Mouse (Mus musculus) layer of hippocampus, postnatal 25 days (tissue): Measurements from ENCODE around the gene Tnk2. TPM values are rescaled to one million over a fixed set of nuclear protein-coding genes. Genes with fewer than 3 reads are reported as not detected.
A peak's percentile ranks its signal among the peaks of the same experiment; 100 is the strongest.

Source experiments
- DNase-seq, 2 experiments: peaks; one replicate each; pipeline ENCODE4 v3.0.0; 2022; ENCODE audit warnings: mixed read lengths in 2 of 2, low spot score in 1 of 2; ENCODE audit errors: extremely low spot score in 1 of 2
- total RNA-seq, 2 experiments: library from RNA; stranded (reverse); gene quantifications; 2 replicates each; pipeline ENCODE4 v1.2.3; 2021

Gene Tnk2
- 100 to 1,000 TPM; 163 to 165 TPM for total RNA-seq

GRCm38 (mm10) chr16:32643661-32644061 is at the start of gene Tnk2:
TSS of gene Tnk2 (plus strand) at chr16:32643874.
- peak; percentile 66 to 78 for DNase-seq

DNA sequence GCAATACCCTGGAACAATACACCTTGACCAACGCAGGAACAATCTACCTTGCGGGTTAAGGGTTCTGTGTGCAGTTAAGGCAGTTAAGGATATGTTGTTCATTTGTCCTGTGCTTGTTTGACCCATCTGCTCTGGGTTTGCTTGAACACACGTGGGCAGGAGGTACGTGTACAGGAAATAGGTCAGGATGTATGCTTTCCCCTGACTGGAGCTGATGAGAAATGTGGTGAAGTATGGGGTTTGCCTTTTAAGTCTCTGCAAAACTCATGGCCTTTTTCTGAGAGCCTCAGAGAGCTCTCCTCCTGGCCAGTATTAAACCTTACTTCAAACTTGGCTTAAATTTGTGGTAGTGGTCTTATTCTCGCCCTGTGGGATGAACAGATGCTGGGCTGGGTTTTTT is 49.8 kb upstream of the Tnk2 start:
- DNase-seq: no peak

DNA sequence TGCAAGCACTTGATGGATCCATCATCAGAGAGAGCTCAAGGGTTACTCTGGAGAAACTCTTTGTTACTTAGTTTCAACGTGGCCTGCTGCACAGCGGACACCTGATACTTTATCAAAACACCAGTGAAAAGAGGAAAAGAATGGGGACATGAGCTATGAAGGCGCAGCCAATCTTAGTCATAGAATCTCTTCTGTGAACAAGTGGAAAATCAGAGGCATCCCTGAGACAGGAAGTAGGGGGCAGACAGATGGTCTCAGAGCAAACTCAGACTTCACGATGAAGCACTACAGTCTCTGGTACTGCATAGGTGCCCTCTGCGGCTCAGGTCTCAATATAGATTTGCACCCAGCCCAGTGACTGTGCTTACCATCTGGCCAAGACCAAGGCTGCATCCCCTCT is 49.0 kb upstream of the Tnk2 start:
- no peak for DNase-seq

- no peak for DNase-seq
Observed at GRCm38 (mm10) chr16:32595142-32595855, 48.4 kb upstream of the Tnk2 start.

DNA sequence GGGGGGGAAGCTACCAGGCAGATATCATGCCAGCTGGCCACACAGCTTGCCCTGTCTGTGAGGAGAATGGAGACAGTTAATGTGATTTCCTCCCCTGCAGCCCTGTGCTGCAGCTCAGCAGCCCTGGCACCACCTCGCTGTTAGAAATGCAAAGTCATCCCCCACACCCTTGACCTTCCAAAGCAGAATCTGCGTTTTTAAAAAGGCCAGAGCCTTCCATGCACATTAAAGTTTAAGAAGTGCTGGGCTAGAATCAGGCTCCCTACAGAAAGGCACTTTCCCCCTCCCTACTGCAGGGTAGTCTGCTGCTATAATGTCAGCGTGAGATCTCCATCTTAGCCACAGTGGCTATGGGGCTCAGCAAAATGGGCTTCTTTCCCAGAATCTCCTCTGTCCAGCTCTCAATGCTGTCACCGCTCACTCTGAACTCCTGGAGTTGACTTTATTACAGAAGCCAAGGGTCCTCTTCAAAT is 45.7 kb upstream of the Tnk2 start:
- DNase-seq: no peak

DNA sequence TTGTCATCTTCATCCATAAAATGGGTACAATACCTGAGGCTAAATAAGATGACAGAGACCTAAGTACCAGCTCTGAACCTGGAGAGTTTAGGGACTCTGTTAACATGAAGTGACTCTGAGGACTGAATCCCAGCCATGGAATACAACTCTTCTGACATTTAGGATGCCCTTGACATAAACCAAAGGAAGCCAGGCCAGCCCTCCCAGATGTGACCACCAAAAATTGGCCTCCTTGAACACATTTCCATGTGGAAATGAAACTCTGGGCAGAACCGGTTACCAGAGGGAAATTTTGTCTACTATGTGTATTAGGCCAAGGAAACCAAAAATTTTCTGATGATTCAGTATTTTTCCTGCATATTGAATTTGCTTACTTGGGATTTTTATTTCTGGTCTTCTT is 44.5 kb upstream of the Tnk2 start:
- DNase-seq: no peak

DNA sequence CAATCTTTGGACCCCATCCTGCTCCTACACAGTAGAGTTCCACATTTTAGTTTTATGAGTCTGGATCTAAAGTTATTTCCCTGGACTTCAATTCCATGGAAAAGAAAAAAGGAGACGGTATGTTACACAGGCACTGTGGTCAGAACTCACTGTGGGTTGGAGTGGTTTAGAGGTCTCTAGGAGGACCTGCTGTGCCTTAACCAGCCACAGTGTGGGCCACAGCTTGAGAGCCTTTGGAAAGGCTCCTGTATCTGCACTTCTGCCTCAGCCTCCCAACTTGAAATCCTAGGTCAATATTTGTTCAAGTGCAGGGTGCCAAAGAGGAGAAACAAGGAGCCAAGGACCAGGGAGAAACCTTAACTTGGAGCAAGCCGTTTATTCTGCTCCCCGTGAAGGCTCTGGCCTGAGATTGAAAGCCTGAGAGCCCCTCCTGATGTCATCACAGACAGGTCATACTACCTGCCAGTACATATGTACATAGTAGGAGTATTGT is 41.4 kb upstream of the Tnk2 start:
- DNase-seq: no peak

DNA sequence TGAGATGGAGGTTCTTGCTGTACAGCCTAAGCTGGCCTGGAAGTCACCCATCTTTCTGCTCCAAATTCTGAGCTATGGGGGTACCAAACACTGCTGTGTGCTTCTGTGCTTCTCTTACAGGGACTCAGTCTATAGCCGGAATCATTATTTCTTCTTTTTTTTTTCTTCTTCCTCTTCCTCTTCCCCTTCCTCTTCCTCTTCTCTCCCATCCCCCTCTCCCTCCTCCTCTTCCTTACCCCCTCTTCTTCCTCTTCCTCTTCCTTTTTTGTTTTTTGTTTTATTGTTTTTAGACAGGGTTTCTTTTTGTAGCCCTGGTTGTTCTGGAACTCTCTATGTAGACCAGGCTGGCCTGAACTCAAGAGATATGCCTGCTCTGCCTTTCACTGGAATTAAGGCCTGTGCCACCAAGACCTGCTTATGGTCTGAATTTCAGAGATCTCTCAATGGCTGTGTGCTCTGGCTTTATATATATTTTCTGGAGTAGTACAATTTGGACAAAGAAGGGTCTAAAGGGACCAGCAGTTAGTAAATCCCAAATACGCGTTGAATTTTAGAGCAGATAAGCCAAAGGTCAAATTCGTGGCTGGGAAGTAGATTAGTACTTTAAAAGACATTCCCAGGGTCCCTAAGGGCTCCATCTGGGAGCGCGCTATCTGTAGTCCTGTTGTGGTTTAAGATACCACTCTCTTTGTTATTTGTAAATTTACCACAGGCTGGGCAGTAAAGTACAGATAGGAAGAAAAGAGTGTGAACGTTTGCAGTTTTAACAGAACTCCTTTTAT is 35.9 kb upstream of the Tnk2 start:
- no peak for DNase-seq

DNA sequence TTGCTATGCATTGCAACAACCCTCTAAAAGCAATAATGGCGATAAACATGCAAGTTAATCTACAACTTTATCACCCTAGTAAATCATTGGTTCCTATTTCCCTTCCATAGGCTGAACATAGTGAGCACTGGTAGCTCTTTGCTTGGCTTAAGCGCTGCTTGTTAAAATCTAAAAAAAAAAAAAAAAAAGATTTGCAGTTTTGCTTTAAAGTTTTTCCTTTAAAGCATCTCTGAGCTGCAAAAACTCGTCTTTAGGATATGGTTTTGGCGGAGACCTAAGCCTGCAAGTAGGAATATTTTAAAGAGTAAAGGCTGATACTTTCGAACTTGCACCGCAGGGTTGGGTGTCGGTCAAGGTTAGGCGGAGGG is 35.3 kb upstream of the Tnk2 start:
- DNase-seq: no peak

- peak; percentile 81 to 88 for DNase-seq
Observed at GRCm38 (mm10) chr16:32608712-32609400, 34.8 kb upstream of the Tnk2 start, which contains the start of gene Tfrc. TSS of gene Tfrc (plus strand) at chr16:32608920.

- no peak for DNase-seq
Observed at GRCm38 (mm10) chr16:32609401-32609779, 34.3 kb upstream of the Tnk2 start.

- no peak for DNase-seq
Observed at GRCm38 (mm10) chr16:32610460-32611255, 33.0 kb upstream of the Tnk2 start.

GRCm38 (mm10) chr16:32612052-32612451 is 31.6 kb upstream of the Tnk2 start:
- DNase-seq: no peak

- DNase-seq: no peak
Observed at GRCm38 (mm10) chr16:32613269-32613834, 30.3 kb upstream of the Tnk2 start.

DNA sequence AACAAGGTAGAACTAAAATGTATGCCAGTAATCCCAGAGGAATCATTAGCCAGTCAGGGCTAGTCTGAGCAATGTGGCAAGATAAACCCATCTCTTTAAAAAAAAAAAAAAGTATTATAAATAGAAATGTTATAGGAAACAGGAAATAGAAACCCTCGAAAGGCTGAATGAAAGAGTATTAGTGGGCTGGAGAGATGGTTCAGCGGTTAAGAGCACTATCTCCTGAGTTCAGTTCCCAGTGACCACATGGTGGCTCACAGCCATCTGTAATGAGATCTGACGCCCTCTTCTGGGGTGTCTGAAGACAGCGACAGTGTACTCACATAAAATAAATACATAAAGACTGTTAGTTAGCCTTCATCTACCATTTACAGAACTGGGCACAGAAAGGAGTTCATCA is 29.6 kb upstream of the Tnk2 start:
- DNase-seq: no peak

DNA sequence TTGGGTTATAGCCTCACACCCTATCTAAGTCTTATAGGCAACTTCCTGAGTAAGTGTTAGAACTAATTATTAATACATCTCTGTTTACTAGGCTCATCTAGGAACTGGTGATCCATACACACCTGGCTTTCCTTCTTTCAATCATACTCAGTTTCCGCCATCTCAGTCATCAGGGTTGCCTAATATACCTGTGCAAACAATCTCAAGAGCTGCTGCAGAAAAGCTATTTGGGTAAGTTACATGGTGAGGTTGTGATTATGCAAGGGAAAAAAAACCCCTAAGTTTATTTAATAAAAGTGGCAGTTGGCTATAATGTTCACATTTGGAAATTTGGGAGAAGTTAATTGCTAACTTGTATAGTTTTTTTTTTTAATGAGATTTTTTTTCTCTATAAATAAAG is 24.7 kb upstream of the Tnk2 start:
- DNase-seq: no peak

DNA sequence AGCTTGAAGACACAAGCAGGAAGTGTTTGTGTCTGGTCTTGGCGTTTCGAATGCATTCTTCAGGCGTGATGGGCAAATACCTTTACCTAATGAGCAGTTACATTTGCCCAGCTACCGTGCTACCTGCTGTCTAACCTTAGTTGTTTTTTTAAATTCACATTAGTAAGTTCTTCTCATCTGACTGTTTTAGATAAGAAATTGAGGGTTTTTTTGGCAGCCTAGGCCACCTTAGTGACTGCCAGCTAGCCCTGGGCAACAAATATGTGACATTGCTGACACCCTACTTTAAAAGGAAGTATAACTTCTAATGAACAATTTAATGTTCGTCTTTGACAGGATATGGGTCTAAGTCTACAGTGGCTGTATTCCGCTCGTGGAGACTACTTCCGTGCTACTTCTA is 15.5 kb upstream of the Tnk2 start:
- DNase-seq: no peak

DNA sequence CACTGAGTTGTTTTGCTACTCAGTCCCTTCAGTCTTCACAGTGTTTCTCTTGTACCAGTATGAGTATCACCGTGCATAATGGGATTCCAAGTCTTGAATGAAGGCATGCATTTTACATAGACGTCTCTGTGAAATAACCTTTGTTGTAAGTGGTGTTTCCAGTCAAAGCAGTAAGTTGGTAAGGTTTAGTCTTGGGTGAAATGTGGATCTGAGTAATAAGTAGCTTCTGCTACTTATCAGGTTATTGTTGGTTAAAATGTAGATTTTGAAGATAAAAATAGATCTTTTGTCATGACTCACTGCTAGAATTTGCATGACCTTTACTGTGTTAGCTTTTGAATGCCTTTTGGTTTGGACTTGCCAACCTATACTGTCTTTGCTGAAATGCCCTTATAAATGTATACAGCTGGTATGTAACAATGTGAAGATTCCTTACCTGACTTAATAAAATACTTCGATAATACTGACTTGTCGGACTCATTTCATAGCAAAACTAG is 11.3 kb upstream of the Tnk2 start:
- DNase-seq: no peak

DNA sequence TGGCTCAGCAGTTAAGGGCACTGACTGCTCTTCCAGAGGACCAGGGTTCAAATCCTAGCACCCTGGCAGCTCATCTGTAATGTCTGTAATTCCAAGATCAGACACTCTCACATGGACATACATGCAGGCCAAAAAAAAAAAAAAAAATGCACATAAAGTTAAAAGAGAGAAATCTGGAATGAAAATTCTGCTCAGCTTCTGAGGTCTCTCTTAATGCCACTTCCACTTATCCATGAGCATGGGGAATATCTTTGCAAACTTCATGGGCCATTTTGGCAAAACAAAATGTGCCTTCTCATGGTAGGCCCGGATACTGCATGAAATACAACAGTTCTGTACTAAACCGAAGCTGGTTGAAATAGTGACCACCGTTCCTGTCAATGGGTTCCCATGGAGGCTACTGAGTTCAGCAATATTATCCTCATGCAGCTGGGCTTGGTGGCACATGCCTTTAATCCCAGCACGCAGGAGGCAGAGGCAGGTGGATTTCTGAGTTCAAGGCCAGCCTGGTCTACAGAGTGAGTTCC is 10.1 kb upstream of the Tnk2 start:
- no peak for DNase-seq

DNA sequence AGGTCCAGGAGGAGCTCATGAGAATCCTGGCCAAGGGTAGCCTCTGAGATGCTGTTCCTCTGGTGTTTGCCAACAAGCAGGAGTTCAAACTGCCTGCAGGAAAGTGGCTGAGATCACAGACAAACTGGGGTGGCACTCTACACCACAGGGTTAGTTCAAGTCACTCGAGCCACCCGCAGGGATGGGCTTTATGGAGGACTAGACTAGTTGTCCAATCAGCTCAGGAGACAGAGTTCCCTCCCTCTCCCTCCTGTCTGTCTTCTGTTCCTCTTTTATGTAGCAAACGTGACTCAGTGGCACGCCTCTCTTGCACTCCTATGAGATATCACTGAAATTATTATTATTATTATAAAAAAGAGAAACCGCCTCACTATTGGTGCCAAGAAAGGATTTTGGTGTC is 9.5 kb upstream of the Tnk2 start:
- DNase-seq: no peak
